Mouse (Mus musculus) C2C12 (cell line): ENCODE data around the gene Ccdc116.

Experiments
- CTCF ChIP-seq: IDR thresholded peaks from one replicate; pipeline ENCODE4 v1.5.1; 2011; ENCODE audit not compliant: control insufficient read depth, insufficient read depth, insufficient read length
- MAX ChIP-seq: IDR thresholded peaks from one replicate; pipeline ENCODE4 v1.6.1; 2011; ENCODE audit warnings: mild to moderate bottlenecking, control low read depth

DNA sequence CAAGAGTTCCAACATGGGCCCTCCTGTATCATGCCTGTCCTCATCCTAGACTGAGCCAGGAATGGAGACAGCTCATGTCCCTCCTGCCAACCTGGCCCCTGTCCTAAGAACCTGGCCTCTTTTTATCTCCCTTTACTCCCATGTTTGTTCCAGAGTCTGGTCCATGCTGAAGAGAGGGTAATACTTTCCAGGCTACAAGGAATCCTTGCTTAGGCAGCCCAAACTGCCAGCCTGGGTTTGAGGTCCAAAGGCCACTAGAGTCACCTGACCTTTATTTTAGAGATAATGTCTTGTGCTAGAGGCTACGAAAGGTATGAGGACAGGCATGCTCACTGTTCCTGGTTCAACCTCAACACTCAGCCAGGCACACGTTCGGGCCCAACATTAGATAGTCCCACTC is 50.1 kb downstream of the Ccdc116 start:
- TF ChIP-seq CTCF: no peak
- TF ChIP-seq MAX: no peak
